Mouse (Mus musculus) stomach, embryonic 15.5 days (tissue): ENCODE measurements around the gene Lmod2. TPM values are rescaled to one million over a fixed set of nuclear protein-coding genes. Genes with fewer than 3 reads are reported as not detected.

Source experiments
- ATAC-seq: fragments of 200-750 bp; cut with Nextera tagmentation; 2 replicates; pipeline ENCODE4 v1.8.0; 2017; ENCODE audit warnings: low read depth, moderate number of reproducible peaks, moderate TSS enrichment; ENCODE audit not compliant: insufficient read depth, low FRiP score
- H3K27ac ChIP-seq: fragments of 300-500 bp; sonication (generic); 2 replicates; pipeline ENCODE4 v1.5.1; 2015; ENCODE audit warnings: mild to moderate bottlenecking, inconsistent platforms
- H3K27me3 ChIP-seq: fragments of 300-500 bp; sonication (generic); replicated peaks from 2 replicates; pipeline ENCODE4 v1.6.1; 2015; ENCODE audit warnings: inconsistent platforms
- H3K36me3 ChIP-seq: fragments of 300-500 bp; sonication (generic); 2 replicates; pipeline ENCODE4 v1.6.1; 2015; ENCODE audit warnings: inconsistent platforms
- H3K4me1 ChIP-seq: fragments of 300-500 bp; sonication (generic); 2 replicates; pipeline ENCODE4 v1.6.1; 2015; ENCODE audit warnings: inconsistent platforms
- H3K4me2 ChIP-seq: fragments of 300-500 bp; sonication (generic); 2 replicates; pipeline ENCODE4 v1.6.1; 2015; ENCODE audit warnings: mild to moderate bottlenecking, inconsistent platforms
- H3K4me3 ChIP-seq: fragments of 300-500 bp; sonication (generic); replicated peaks from 2 replicates; pipeline ENCODE4 v1.5.1; 2015; ENCODE audit warnings: inconsistent platforms
- H3K9ac ChIP-seq: fragments of 300-500 bp; sonication (generic); 2 replicates; pipeline ENCODE4 v1.6.1; 2015; ENCODE audit warnings: inconsistent platforms
- H3K9me3 ChIP-seq: fragments of 300-500 bp; sonication (generic); 2 replicates; pipeline ENCODE4 v1.6.1; 2016; ENCODE audit warnings: inconsistent platforms
- WGBS: fragments of 180-500 bp; shearing (Covaris S2); methylation state at CpG from one replicate; pipeline ENCODE4 v1.1.7; 2015; 5-methylcytosine and 5-hydroxymethylcytosine counted together
- polyA plus RNA-seq: library from polyadenylated mRNA; unstranded; fragments of >200 nt; fragmentation: Nextera tagmentation; extraction: Ambion mirVana; gene quantifications from 2 replicates; pipeline ENCODE4 v1.2.1, GENCODE M21; 2015

Gene Lmod2
- polyA plus RNA-seq, 1 experiment from 2014 or later: 0.19 TPM

DNA sequence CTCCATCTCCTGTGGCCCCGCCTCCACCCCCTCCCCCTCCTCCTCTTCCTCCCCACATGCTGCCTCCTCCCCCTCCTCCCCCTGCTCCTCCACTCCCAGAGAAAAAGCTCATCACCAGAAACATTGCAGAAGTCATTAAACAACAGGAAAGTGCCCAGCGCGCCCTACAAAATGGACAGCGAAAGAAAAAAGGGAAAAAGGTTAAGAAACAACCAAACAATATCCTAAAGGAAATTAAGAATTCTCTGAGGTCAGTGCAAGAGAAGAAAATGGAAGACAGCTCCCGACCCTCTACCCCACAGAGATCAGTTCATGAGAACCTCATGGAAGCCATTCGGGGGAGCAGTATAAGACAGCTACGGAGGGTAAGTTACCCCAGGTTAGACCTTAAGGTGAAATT lies 6.7 kb downstream of the Lmod2 start:
- no peak overlapping the region for H3K27ac ChIP-seq
- 93% methylated on average over 7 of the region's 7 CpGs for WGBS
- H3K4me2 ChIP-seq: no peak overlapping the region
- H3K4me3 ChIP-seq: no peak overlapping the region
- no peak overlapping the region for H3K9ac ChIP-seq
- H3K36me3 ChIP-seq: no peaks in the 10 kb centered on the region
- H3K9me3 ChIP-seq: no peaks in the 10 kb centered on the region
- no peak for ATAC-seq
- no peaks in the 10 kb centered on the region for H3K4me1 ChIP-seq
- no peaks in the 10 kb centered on the region for H3K27me3 ChIP-seq

DNA sequence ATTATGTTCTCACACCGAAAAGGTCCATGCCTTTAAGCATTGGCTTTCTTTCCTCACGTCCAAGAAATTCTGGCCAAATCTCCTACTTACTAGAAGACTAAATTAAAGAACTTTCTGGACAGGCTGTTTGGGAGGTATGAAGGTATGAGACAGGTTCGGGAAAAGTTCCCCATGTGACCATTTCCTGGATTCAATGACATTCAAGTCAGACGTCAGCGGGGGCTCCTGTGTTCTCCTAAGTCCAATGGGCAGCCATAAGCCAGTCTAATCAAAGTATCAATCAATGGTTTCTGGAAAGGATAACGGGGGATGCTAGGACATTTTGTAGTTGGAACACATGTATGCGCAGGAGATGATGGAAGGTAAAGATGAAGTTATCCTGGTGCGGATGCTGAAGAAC lies 8.1 kb downstream of the Lmod2 start:
- Histone ChIP-seq H3K4me2 (no peak overlapping the region), H3K27ac (no peak overlapping the region), H3K4me1 (no peaks in the 10 kb centered on the region), H3K27me3 (no peaks in the 10 kb centered on the region), H3K9ac (no peak overlapping the region), H3K9me3 (no peaks in the 10 kb centered on the region), H3K4me3 (no peak overlapping the region), H3K36me3 (no peaks in the 10 kb centered on the region)
- 91% methylated on average over 8 of the region's 8 CpGs for WGBS
- ATAC-seq: no peak

DNA sequence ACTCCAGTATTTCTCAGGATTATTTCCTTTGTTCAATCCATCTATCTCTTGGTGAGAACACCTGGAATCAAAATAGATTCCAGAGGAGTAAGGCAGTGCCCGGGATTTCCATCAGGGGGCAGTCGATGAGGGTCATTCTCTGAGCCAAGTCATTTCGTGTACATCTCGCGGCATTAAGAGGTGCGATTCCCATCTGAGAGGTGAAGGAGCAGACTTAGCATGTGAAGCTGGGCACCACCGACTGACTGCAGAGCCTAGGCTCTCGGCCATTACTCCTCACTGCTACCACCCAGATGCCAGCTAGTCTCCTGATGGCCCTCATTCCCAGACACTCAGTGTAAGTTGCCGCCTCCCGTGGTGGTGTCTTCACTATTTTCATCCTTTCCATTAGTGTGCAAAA lies 8.9 kb downstream of the Lmod2 start:
- no peak overlapping the region for H3K9ac ChIP-seq
- no peaks in the 10 kb centered on the region for H3K9me3 ChIP-seq
- H3K4me3 ChIP-seq: no peak overlapping the region
- WGBS: 66% methylated on average over 10 of the region's 10 CpGs
- ATAC-seq: no peak
- no peak overlapping the region for H3K4me2 ChIP-seq
- H3K27me3 ChIP-seq: no peaks in the 10 kb centered on the region
- no peak overlapping the region for H3K27ac ChIP-seq
- no peaks in the 10 kb centered on the region for H3K36me3 ChIP-seq
- H3K4me1 ChIP-seq: no peaks in the 10 kb centered on the region

DNA sequence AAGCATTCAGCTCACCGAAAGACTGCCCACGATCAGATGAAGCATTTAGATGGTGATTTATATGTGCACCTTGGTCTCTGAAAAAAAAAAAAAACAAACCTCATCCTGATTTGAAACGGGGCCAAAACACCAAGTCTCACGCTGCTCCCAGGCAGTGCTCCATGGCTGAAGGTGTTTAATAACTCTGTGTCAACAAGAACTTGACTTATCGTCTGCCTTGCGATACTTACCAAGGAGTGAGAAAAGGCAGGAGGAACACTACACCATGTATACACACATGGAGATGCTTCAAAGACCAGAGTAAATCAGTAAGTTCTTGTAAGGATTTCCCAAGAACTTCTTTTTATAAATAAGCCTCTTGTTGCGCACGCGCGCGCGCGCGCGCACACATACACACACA lies 10.0 kb downstream of the Lmod2 start:
- Histone ChIP-seq H3K36me3 (no peaks in the 10 kb centered on the region), H3K27ac (no peak overlapping the region), H3K4me1 (no peaks in the 10 kb centered on the region), H3K27me3 (no peaks in the 10 kb centered on the region), H3K9me3 (no peaks in the 10 kb centered on the region), H3K4me2 (no peak overlapping the region), H3K4me3 (no peak overlapping the region), H3K9ac (no peak overlapping the region)
- 69% methylated on average over 15 of the region's 15 CpGs for WGBS
- ATAC-seq: no peak

DNA sequence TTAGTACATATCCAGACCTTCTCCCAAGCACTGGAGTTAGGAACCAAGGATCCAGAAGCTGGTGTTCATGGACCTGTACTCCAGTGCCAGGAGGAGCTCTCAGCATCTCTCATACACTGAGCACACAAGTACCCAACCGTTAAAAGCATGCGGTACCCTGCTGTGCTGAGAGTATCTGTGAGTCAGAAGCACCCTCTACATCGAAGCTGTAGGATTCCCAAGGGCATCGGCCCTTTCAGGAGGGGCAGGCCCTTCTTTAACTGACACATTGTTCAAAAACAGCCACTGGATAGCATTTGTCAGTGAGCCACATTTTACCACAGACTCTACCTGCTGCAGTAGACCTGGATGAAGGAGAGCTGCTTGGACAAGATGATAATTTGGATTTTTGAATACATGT lies 10.6 kb downstream of the Lmod2 start:
- no peak overlapping the region for H3K4me2 ChIP-seq
- no peak overlapping the region for H3K27ac ChIP-seq
- no peak for ATAC-seq
- 71% methylated on average over 4 of the region's 4 CpGs for WGBS
- H3K4me1 ChIP-seq: no peaks in the 10 kb centered on the region
- H3K9ac ChIP-seq: no peak overlapping the region
- H3K4me3 ChIP-seq: no peak overlapping the region
- H3K27me3 ChIP-seq: no peaks in the 10 kb centered on the region
- H3K9me3 ChIP-seq: no peaks in the 10 kb centered on the region
- H3K36me3 ChIP-seq: no peaks in the 10 kb centered on the region

DNA sequence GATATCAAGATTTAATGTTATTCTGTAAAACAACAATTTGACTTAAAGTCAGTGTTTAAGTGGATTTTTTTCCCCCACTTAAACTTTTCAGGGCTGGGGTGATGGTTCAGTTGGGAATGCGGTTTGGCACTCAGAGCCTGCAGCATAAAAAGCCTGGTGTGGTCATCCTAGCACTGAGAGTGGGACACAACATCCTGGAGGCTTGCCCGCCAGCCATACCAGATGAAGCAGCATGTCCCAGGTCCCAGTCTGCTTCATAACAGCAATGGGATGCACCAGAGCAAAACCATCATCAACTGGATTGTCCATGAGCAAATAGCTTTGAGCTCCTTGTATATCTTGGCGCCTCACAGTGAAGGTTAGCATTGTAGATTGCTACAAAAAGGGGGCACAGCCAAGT lies 11.1 kb downstream of the Lmod2 start:
- H3K4me1 ChIP-seq: no peaks in the 10 kb centered on the region
- no peak for ATAC-seq
- H3K4me3 ChIP-seq: no peak overlapping the region
- H3K9ac ChIP-seq: no peak overlapping the region
- no peaks in the 10 kb centered on the region for H3K9me3 ChIP-seq
- WGBS: 85% methylated on average over 3 of the region's 3 CpGs
- no peaks in the 10 kb centered on the region for H3K27me3 ChIP-seq
- no peaks in the 10 kb centered on the region for H3K36me3 ChIP-seq
- H3K27ac ChIP-seq: no peak overlapping the region
- no peak overlapping the region for H3K4me2 ChIP-seq

DNA sequence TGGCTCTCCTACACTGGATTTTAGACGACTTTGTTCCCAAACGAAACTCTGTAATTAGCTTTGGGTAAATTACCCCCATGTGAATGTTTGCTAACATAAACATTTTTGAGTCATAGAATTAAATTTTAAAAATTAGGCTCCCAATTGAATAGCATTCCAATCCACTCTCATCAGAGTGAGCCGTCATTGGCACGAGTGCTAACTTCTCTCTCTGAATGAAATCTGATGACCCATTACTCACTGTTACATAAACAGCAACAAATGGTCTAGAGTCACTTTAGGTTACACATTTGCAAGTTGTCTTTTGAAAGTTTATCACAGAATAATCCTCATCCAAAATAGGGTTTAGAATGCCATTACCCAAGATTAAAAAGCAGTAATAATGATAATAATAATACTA lies 12.0 kb downstream of the Lmod2 start:
- H3K4me3 ChIP-seq: no peak overlapping the region
- no peak overlapping the region for H3K27ac ChIP-seq
- no peak for ATAC-seq
- H3K27me3 ChIP-seq: no peaks in the 10 kb centered on the region
- no peaks in the 10 kb centered on the region for H3K9me3 ChIP-seq
- H3K9ac ChIP-seq: no peak overlapping the region
- H3K36me3 ChIP-seq: no peaks in the 10 kb centered on the region
- H3K4me2 ChIP-seq: no peak overlapping the region
- no peaks in the 10 kb centered on the region for H3K4me1 ChIP-seq
- 36% methylated on average over 4 of the region's 4 CpGs for WGBS

DNA sequence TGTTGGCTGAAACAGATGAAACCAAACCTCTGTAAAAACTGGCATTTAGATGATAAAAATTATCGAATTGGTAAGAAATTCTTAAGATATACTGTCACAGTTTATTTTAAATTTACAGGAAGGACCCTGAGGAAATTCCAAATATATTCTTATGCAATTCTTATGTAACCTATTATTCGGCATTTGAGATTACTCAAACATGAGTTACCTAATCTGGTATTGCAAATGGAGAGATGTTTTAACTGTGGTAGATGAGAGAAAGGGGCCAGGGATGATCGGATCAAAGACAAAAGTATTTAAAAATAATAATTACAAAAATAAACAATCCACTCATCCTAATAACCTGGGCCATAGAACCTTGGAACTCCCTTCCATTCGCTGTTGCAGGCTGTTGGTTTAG lies 12.8 kb downstream of the Lmod2 start:
- 0 out of 2 replicates have a peak, but pooled peaks cover 3% of the 10 kb centered on the region for H3K36me3 ChIP-seq
- H3K4me2 ChIP-seq: no peak overlapping the region
- no peaks in the 10 kb centered on the region for H3K4me1 ChIP-seq
- no peaks in the 10 kb centered on the region for H3K9me3 ChIP-seq
- no peak for ATAC-seq
- H3K4me3 ChIP-seq: no peak overlapping the region
- H3K27me3 ChIP-seq: no peaks in the 10 kb centered on the region
- WGBS: 87% methylated on average over 4 of the region's 4 CpGs
- no peak overlapping the region for H3K9ac ChIP-seq
- no peak overlapping the region for H3K27ac ChIP-seq

DNA sequence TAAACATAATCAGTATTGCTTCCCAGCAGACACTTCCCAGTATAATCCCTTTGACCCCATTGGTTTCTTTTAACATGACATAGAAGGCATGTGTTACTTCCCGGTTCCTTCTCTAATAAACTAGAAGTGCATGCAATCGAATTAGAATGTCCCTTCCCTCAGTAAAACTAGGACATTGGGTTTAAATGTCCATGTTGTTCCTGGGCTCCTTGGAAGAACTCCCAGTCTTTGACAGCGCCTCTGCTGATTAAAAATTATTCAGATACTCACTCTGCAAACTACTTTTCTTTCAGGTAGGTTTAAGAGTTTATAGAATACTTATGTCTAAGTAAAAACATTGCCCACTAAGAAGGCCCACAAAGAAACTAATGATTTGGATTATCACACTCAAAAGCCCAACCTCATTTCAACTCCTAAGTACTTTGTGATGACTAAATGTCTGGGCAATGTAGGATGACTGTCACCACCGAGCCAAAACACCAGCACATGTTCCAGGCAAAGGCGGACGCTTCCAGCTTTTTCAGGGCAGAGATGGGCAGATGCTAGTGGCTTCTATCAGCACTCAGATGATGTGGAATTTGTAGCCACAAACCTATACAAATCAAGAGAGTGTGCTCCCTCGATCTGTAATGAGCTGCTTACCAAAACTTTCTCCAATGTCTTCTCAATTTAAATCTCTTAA lies 14.7 kb downstream of the Lmod2 start:
- H3K4me3 ChIP-seq: no peak overlapping the region
- H3K27ac ChIP-seq: no peak overlapping the region
- no peaks in the 10 kb centered on the region for H3K27me3 ChIP-seq
- 0 out of 2 replicates have a peak, but pooled peaks cover 3% of the 10 kb centered on the region for H3K36me3 ChIP-seq
- no peaks in the 10 kb centered on the region for H3K4me1 ChIP-seq
- H3K4me2 ChIP-seq: no peak overlapping the region
- H3K9ac ChIP-seq: no peak overlapping the region
- 81% methylated on average over 7 of the region's 7 CpGs for WGBS
- no peaks in the 10 kb centered on the region for H3K9me3 ChIP-seq
- ATAC-seq: no peak

DNA sequence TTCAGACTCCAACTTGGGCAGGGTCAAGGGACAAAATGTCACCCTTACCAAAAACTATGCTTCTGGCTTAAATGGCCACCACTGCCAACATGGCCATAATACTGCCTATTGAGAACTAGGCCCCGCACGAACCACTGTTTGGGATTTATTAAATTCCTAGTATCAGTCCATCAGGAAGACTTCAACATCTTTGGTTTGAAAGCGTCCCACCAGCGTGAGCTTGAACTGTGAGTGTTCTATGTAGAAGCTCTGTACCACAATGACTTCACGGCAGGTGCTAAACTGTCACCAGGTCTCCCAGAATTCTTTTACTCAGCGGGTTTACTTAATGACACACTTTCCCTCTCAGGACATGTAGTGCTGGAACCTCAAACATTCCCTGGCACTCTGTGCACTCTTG lies 15.8 kb downstream of the Lmod2 start:
- Histone ChIP-seq H3K36me3 (0 out of 2 replicates have a peak, but pooled peaks cover 3% of the 10 kb centered on the region), H3K9ac (no peak overlapping the region), H3K4me3 (no peak overlapping the region), H3K27me3 (no peaks in the 10 kb centered on the region), H3K4me2 (no peak overlapping the region), H3K27ac (no peak overlapping the region), H3K9me3 (no peaks in the 10 kb centered on the region), H3K4me1 (no peaks in the 10 kb centered on the region)
- WGBS: 96% methylated on average over 6 of the region's 6 CpGs
- ATAC-seq: no peak

DNA sequence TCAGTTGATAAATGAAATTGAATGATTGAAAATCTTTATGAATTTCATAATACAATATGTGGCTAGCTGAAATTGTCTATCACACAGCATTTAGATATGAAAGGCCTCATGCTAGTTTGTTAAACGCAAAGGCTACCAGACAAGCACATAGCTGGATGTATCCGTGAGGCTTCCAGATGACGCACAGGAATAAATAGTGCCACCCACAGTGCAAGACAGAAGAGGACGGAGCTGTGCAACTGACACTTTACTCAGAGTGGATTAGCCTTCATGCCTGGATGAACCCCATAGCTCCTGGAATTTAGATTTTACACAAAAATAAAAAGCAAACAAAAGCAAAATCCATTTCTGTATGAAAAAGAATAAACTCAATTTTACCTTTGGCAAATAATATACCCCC lies 16.4 kb downstream of the Lmod2 start:
- no peaks in the 10 kb centered on the region for H3K4me1 ChIP-seq
- no peak overlapping the region for H3K9ac ChIP-seq
- no peak overlapping the region for H3K4me2 ChIP-seq
- H3K36me3 ChIP-seq: 0 out of 2 replicates have a peak, but pooled peaks cover 3% of the 10 kb centered on the region
- ATAC-seq: no peak
- H3K27me3 ChIP-seq: no peaks in the 10 kb centered on the region
- no peak overlapping the region for H3K27ac ChIP-seq
- H3K9me3 ChIP-seq: no peaks in the 10 kb centered on the region
- 84% methylated on average over 4 of the region's 4 CpGs for WGBS
- no peak overlapping the region for H3K4me3 ChIP-seq

DNA sequence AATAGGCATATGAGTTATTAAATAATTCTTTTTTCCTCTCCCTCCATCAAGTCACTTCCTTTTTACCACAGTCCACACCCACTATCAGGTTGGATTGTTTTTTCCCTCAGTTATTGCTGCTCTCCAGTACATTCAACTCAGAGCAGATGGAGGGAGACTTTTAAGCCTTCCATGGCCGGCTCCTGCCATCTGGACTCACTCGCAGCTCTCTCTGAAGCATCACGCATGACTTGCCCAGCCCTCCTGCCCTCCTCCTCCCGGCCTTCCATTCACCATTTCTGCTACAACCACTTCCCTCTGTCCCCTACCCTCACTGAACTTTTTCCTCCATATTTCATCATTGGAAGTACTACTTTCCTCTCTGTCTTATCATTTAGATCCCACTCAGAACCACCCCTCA lies 19.2 kb downstream of the Lmod2 start:
- Histone ChIP-seq H3K27ac (no peak overlapping the region), H3K4me3 (no peak overlapping the region), H3K9ac (no peak overlapping the region), H3K9me3 (no peaks in the 10 kb centered on the region), H3K36me3 (peaks cover 11% of the 10 kb centered on the region), H3K27me3 (no peaks in the 10 kb centered on the region), H3K4me1 (no peaks in the 10 kb centered on the region), H3K4me2 (no peak overlapping the region)
- 83% methylated on average over 4 of the region's 4 CpGs for WGBS
- ATAC-seq: no peak
